Mouse (Mus musculus) MEL (cell line): ENCODE results near the gene Pomp. TPM values are rescaled to one million over a fixed set of nuclear protein-coding genes. Genes with fewer than 3 reads are reported as not detected.

Experiments
- DNase-seq: peaks from one replicate; pipeline ENCODE4 v3.0.0; 2011; ENCODE audit warnings: low read depth, low spot score
- H3K27ac ChIP-seq: 2 replicates; pipeline ENCODE4 v1.5.1; 2012; ENCODE audit warnings: low read depth, mild to moderate bottlenecking, control low read depth, low read length, moderate library complexity; ENCODE audit not compliant: control insufficient read depth
- H3K27me3 ChIP-seq, 2 experiments: fragments of 150-350 bp in 1 of 2; sonication (generic) in 1 of 2; 2 replicates each; pipeline ENCODE4 v1.6.1; 2012; ENCODE audit warnings: low read length in 2 of 2, mild to moderate bottlenecking in 2 of 2, improper control_type of control experiment in 1 of 2, moderate library complexity in 1 of 2; ENCODE audit not compliant: insufficient read depth in 2 of 2, control insufficient read depth in 1 of 2
- H3K36me3 ChIP-seq, 2 experiments: 2 replicates each; pipeline ENCODE4 v1.6.1; 2012 to 2014; ENCODE audit warnings: low read length in 2 of 2, improper control_type of control experiment in 1 of 2, inconsistent platforms in 1 of 2, mild to moderate bottlenecking in 1 of 2; ENCODE audit not compliant: insufficient read depth in 2 of 2, control insufficient read depth in 1 of 2
- H3K4me1 ChIP-seq, 2 experiments: fragments of 150-350 bp in 1 of 2; sonication (generic) in 1 of 2; 2 replicates each; pipeline ENCODE4 v1.6.1; 2012; ENCODE audit warnings: low read length in 2 of 2, improper control_type of control experiment in 1 of 2, mild to moderate bottlenecking in 1 of 2; ENCODE audit not compliant: insufficient read depth in 2 of 2, control insufficient read depth in 1 of 2
- H3K4me3 ChIP-seq, 2 experiments: fragments of 150-350 bp in 1 of 2; sonication (generic) in 1 of 2; 2 replicates each; pipeline ENCODE4 v1.5.1; 2012; ENCODE audit warnings: low read depth in 2 of 2, low read length in 2 of 2, mild to moderate bottlenecking in 2 of 2, moderate library complexity in 2 of 2, control low read depth in 1 of 2, improper control_type of control experiment in 1 of 2; ENCODE audit not compliant: control insufficient read depth in 1 of 2, insufficient read depth in 1 of 2
- H3K79me2 ChIP-seq: 2 replicates; pipeline ENCODE4 v1.6.1; 2012; ENCODE audit warnings: mild to moderate bottlenecking, low read length, moderate library complexity; ENCODE audit not compliant: control insufficient read depth, poor library complexity, insufficient read depth
- H3K9ac ChIP-seq: 2 replicates; pipeline ENCODE4 v1.6.1; 2012; ENCODE audit warnings: low read depth, mild to moderate bottlenecking, control low read depth, low read length, moderate library complexity; ENCODE audit not compliant: control insufficient read depth, poor library complexity, severe bottlenecking
- H3K9me3 ChIP-seq: fragments of 150-350 bp; sonication (generic); replicated peaks from 2 replicates; pipeline ENCODE4 v1.6.1; 2012; ENCODE audit warnings: mild to moderate bottlenecking, low read length, improper control_type of control experiment, moderate library complexity; ENCODE audit not compliant: insufficient read depth
- BHLHE40 ChIP-seq: IDR thresholded peaks from 2 replicates; pipeline ENCODE4 v1.6.1; 2012; ENCODE audit warnings: low read depth, mild to moderate bottlenecking, inconsistent platforms, low read length, improper control_type of control experiment, borderline replicate concordance
- E2F4 ChIP-seq: IDR thresholded peaks from 2 replicates; pipeline ENCODE4 v1.6.1; 2011; ENCODE audit warnings: low read depth, low read length, improper control_type of control experiment, borderline replicate concordance
- EP300 ChIP-seq, 2 experiments: IDR thresholded peaks; 2 replicates each; pipeline ENCODE4 v1.6.1; 2011; ENCODE audit warnings: improper control_type of control experiment in 2 of 2, low read length in 2 of 2, low read depth in 1 of 2, mild to moderate bottlenecking in 1 of 2
- GABPA ChIP-seq: IDR thresholded peaks from 2 replicates; pipeline ENCODE4 v1.6.1; 2012; ENCODE audit warnings: low read depth, mild to moderate bottlenecking, inconsistent platforms, low read length, improper control_type of control experiment, moderate library complexity
- GATA1 ChIP-seq: IDR thresholded peaks from 2 replicates; pipeline ENCODE4 v1.6.1; 2011; ENCODE audit warnings: low read depth, low read length, improper control_type of control experiment
- HCFC1 ChIP-seq: IDR thresholded peaks from 2 replicates; pipeline ENCODE4 v1.6.1; 2012; ENCODE audit warnings: low read depth, mild to moderate bottlenecking, inconsistent platforms, low read length, improper control_type of control experiment, moderate library complexity
- KAT2A ChIP-seq: conservative IDR thresholded peaks from 2 replicates; pipeline ENCODE4 v1.6.1; 2012; ENCODE audit warnings: low read depth, low read length, improper control_type of control experiment, inconsistent platforms
- MAFK ChIP-seq: IDR thresholded peaks from 2 replicates; pipeline ENCODE4 v1.6.1; 2011; ENCODE audit warnings: low read depth, mild to moderate bottlenecking, low read length, improper control_type of control experiment, borderline replicate concordance
- MAX ChIP-seq: IDR thresholded peaks from 2 replicates; pipeline ENCODE4 v1.6.1; 2011; ENCODE audit warnings: low read length, improper control_type of control experiment
- MAZ ChIP-seq: IDR thresholded peaks from 2 replicates; pipeline ENCODE4 v1.6.1; 2012; ENCODE audit warnings: low read depth, mild to moderate bottlenecking, inconsistent platforms, low read length, improper control_type of control experiment
- MYB ChIP-seq: IDR thresholded peaks from 2 replicates; pipeline ENCODE4 v1.6.1; 2011; ENCODE audit warnings: mild to moderate bottlenecking, low read depth, low read length, improper control_type of control experiment
- MYC ChIP-seq: IDR thresholded peaks from 2 replicates; pipeline ENCODE4 v1.6.1; 2011; ENCODE audit warnings: low read depth, mild to moderate bottlenecking, low read length, improper control_type of control experiment, moderate library complexity
- POLR2A ChIP-seq, 2 experiments: IDR thresholded peaks; 2 replicates each; pipeline ENCODE4 v1.6.1; 2011 to 2012; ENCODE audit warnings: low read length in 2 of 2, mild to moderate bottlenecking in 2 of 2, control low read depth in 1 of 2, improper control_type of control experiment in 1 of 2, low read depth in 1 of 2, moderate library complexity in 1 of 2; ENCODE audit not compliant: control insufficient read depth in 1 of 2, insufficient read depth in 1 of 2, poor library complexity in 1 of 2
- RAD21 ChIP-seq: IDR thresholded peaks from 2 replicates; pipeline ENCODE4 v1.6.1; 2011; ENCODE audit warnings: mild to moderate bottlenecking, low read depth, low read length, improper control_type of control experiment
- RCOR1 ChIP-seq: IDR thresholded peaks from 2 replicates; pipeline ENCODE4 v1.6.1; 2012; ENCODE audit warnings: low read depth, mild to moderate bottlenecking, inconsistent platforms, low read length, improper control_type of control experiment
- SIN3A ChIP-seq: IDR thresholded peaks from 2 replicates; pipeline ENCODE4 v1.6.1; 2012; ENCODE audit warnings: low read length, improper control_type of control experiment, inconsistent platforms
- SMC3 ChIP-seq: IDR thresholded peaks from 2 replicates; pipeline ENCODE4 v1.6.1; 2011; ENCODE audit warnings: low read depth, low read length, improper control_type of control experiment
- UBTF ChIP-seq: IDR thresholded peaks from 2 replicates; pipeline ENCODE4 v1.6.1; 2012; ENCODE audit warnings: low read depth, mild to moderate bottlenecking, inconsistent platforms, low read length, improper control_type of control experiment, moderate library complexity, borderline replicate concordance; ENCODE audit not compliant: insufficient read depth
- USF1 ChIP-seq: IDR thresholded peaks from 2 replicates; pipeline ENCODE4 v1.6.1; 2014; ENCODE audit warnings: low read depth, mild to moderate bottlenecking, inconsistent platforms, low read length, improper control_type of control experiment, moderate library complexity
- ZC3H11A ChIP-seq: IDR thresholded peaks from 2 replicates; pipeline ENCODE4 v1.6.1; 2012; ENCODE audit warnings: low read depth, mild to moderate bottlenecking, inconsistent platforms, low read length, improper control_type of control experiment
- ZMIZ1 ChIP-seq: IDR thresholded peaks from 2 replicates; pipeline ENCODE4 v1.6.1; 2012; ENCODE audit warnings: low read depth, mild to moderate bottlenecking, inconsistent platforms, low read length, improper control_type of control experiment, moderate library complexity
- ZNF384 ChIP-seq: IDR thresholded peaks from 2 replicates; pipeline ENCODE4 v1.6.1; 2012; ENCODE audit warnings: low read depth, mild to moderate bottlenecking, inconsistent platforms, low read length, improper control_type of control experiment
- polyA plus RNA-seq, 2 experiments: library from polyadenylated mRNA; stranded (reverse) in 1 of 2; unstranded in 1 of 2; fragments of >175 nt in 1 of 2; fragments of >200 nt in 1 of 2; gene quantifications; 2 replicates each; pipeline versions ENCODE4 v1.2.1 to v1.2.4; 2012; ENCODE audit warnings: low replicate concordance in 2 of 2, low read depth in 1 of 2; ENCODE audit not compliant: insufficient read length in 2 of 2, insufficient read depth in 1 of 2, missing spikeins in 1 of 2
- total RNA-seq: library from RNA; depleted of rRNA; stranded (reverse); fragments of 300-350 nt; gene quantifications from 2 replicates; pipeline ENCODE4 v1.2.3, GENCODE M21; 2012

The Pomp gene
- total and polyA plus RNA-seq, 3 experiments, result 348 to 500 TPM; not detected in 1

DNA sequence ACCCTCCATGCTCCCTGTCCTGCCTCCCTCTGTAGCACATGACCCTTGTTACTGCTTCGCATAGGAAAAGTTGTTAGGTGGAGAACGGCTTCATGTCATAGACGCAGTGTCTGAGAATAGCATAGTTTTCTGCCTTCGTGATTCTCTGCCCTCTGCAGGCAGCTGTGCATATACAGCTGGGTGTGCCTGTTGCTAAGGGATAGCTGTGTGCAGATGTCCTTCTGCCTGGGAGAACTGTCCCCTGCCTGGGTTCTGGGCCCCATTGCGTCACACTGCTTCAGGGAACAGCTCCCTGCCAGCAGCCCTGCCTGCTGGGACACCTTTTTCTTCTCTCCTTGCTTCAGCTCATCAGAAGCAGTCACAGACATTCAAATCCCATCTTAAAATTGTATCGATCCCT is 9.3 kb downstream of the Pomp start:
- Histone ChIP-seq H3K27ac (no peak overlapping the region), H3K36me3 (peaks cover 0 to 30% of the 10 kb centered on the region in 2 experiments; a peak in 2 of 4 replicates), H3K9me3 (no peaks in the 10 kb centered on the region), H3K27me3 (no peaks in the 10 kb centered on the region), H3K79me2 (peaks cover 9% of the 10 kb centered on the region; the same call in 1 of the 2 replicates), H3K9ac (no peak overlapping the region), H3K4me3 (no peak overlapping the region), H3K4me1 (no peaks in the 10 kb centered on the region)
- TF ChIP-seq RCOR1 (no peak), HCFC1 (no peak), RAD21 (no peak), KAT2A (no peak), E2F4 (no peak), USF1 (no peak), MAFK (no peak), POLR2A (IDR thresholded peaks at IDR 0.05; ENCODE audit: control insufficient read depth in 1 of 2, insufficient read depth in 1 of 2, low read depth in 1 of 2, low read length in 2 of 2, poor library complexity in 1 of 2) (no peak)
- DNase-seq, result no peak

DNA sequence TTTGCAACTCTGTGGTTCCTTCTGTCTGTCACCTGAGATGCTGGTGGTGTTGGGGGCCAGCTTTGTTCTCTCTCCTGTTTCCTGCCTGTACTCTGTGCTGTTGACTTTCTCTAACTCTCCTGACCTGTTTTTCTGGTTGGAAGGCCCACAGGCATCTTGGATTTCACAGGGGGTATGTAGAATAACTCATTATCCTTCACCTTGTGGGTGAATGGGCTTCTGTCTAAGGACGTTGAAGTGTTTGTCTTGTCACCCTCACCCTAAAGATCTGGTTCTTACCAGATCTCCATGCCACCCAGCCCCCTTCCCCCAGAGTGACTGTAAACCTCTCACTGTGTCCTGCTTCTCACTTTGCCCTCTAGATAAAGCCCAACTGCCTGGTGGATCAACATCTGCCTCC is 10.0 kb downstream of the Pomp start:
- Histone ChIP-seq H3K79me2 (peaks cover 7% of the 10 kb centered on the region; the same call in 1 of the 2 replicates), H3K27ac (no peak overlapping the region), H3K4me1 (no peaks in the 10 kb centered on the region), H3K27me3 (no peaks in the 10 kb centered on the region), H3K4me3 (no peak overlapping the region), H3K36me3 (peaks cover 0 to 27% of the 10 kb centered on the region in 2 experiments; a peak in 2 of 4 replicates), H3K9me3 (no peaks in the 10 kb centered on the region), H3K9ac (no peak overlapping the region)
- TF ChIP-seq MAFK (no peak), GABPA (no peak), SIN3A (no peak), GATA1 (no peak), MYB (no peak), KAT2A (no peak), ZNF384 (no peak), SMC3 (no peak), MYC (no peak), RAD21 (no peak), MAZ (no peak), ZC3H11A (no peak), ZMIZ1 (no peak), EP300 (IDR thresholded peaks at IDR 0.05; ENCODE audit: low read depth in 1 of 2, low read length in 2 of 2) (no peak), BHLHE40 (no peak), MAX (no peak), POLR2A (IDR thresholded peaks at IDR 0.05; ENCODE audit: control insufficient read depth in 1 of 2, insufficient read depth in 1 of 2, low read depth in 1 of 2, low read length in 2 of 2, poor library complexity in 1 of 2) (no peak), UBTF (no peak)
- no peak for DNase-seq
